Mouse (Mus musculus) liver, adult 2 months (tissue): ENCODE results near the gene Dnaja3.

Experiments used
- CTCF ChIP-seq: fragments of 200-500 bp; IDR thresholded peaks from 2 replicates; pipeline ENCODE4 v1.5.1; 2011; ENCODE audit warnings: low read depth, low read length, control low read depth
- POLR2A ChIP-seq: fragments of 200-500 bp; IDR thresholded peaks from 2 replicates; pipeline ENCODE4 v1.6.1; 2011; ENCODE audit warnings: low read length, control low read depth; ENCODE audit not compliant: insufficient read depth; ENCODE audit errors: extremely low read depth

DNA sequence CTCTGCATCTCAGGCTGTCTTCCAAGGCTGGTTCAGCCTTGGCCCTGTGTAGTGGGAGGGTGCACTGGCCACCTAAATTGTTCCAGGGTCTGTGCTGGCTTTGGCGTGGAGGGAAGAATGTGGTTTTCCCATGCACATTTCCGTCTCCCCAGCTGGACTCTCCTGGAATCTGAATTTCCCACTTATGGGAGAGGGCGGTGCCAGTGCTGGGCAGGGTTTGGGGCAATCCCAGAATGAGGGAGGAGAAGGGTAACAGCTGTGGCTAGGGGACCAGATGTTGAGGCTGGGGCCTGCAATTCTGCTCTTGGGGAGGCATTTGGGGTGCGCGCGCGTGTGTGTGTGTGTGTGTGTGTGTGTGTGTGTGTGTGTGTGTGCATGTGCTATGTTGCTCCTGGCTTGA, 42.5 kb upstream of the Dnaja3 start:
- TF ChIP-seq CTCF (no peak), POLR2A (no peak)
